Mouse (Mus musculus): ENCODE measurements around the gene Olfr548-ps1. TPM values are rescaled to one million over a fixed set of nuclear protein-coding genes. Genes with fewer than 3 reads are reported as not detected.
A peak's percentile ranks its signal among the peaks of the same experiment; 100 is the strongest.

Olfr548-ps1 gene
- polyA plus RNA-seq, 1 experiment from 2014 or later = not detected

GRCm38 (mm10) chr7:102517051-102517335 lies 23.7 kb upstream of the Olfr548-ps1 start:
- Histone ChIP-seq H3K27ac (replicated peaks) (no peak overlapping the region), H3K4me1 (replicated peaks) (0 out of 2 replicates have a peak, but pooled peaks cover 14% of the 10 kb centered on the region), H3K4me3 (no peak overlapping the region), H3K27me3 (peaks cover 14% of the 10 kb centered on the region), H3K4me2 (no peak overlapping the region), H3K36me3 (no peaks in the 10 kb centered on the region), H3K9me3 (no peaks in the 10 kb centered on the region), H3K9ac (no peak overlapping the region)
- ATAC-seq (ENCODE audit: low read depth) = no peak
- WGBS = 78% methylated on average over 2 of the region's 2 CpGs

- no peak for ATAC-seq (ENCODE audit: low read depth)
- Histone ChIP-seq H3K9ac (no peak overlapping the region), H3K4me1 (replicated peaks) (no peaks in the 10 kb centered on the region), H3K4me2 (no peak overlapping the region), H3K27me3 (no peaks in the 10 kb centered on the region), H3K27ac (replicated peaks) (no peak overlapping the region), H3K36me3 (no peaks in the 10 kb centered on the region), H3K4me3 (no peak overlapping the region), H3K9me3 (no peaks in the 10 kb centered on the region)
- 80% methylated on average over 1 of the region's 1 CpGs for WGBS
These were observed 11.6 kb upstream of the Olfr548-ps1 start for GRCm38 (mm10) chr7:102529052-102529451.

- no peaks in the 10 kb centered on the region for H3K27me3 ChIP-seq
These were observed 6.2 kb upstream of the Olfr548-ps1 start, which contains the start of gene Olfr547 for GRCm38 (mm10) chr7:102534449-102534848. Olfr547 (plus strand) TSS chr7:102534749.

GRCm38 (mm10) chr7:102541251-102541650 lies 555 bp downstream of the Olfr548-ps1 start:
- no peak overlapping the region for H3K4me2 ChIP-seq
- H3K4me3 ChIP-seq = no peak overlapping the region
- H3K27me3 ChIP-seq = no peaks in the 10 kb centered on the region
- H3K9ac ChIP-seq = no peak overlapping the region
- no peaks in the 10 kb centered on the region for H3K4me1 ChIP-seq (replicated peaks)
- WGBS = 64% methylated on average over 3 of the region's 3 CpGs
- no peak overlapping the region for H3K27ac ChIP-seq (replicated peaks)
- H3K9me3 ChIP-seq = no peaks in the 10 kb centered on the region
- no peak for ATAC-seq (ENCODE audit: low read depth)
- H3K36me3 ChIP-seq = no peaks in the 10 kb centered on the region

More at GRCm38 (mm10) chr7:102534449-102534848, 6.2 kb upstream of the Olfr548-ps1 start, which contains the start of gene Olfr547:
- Histone ChIP-seq H3K36me3 (no peaks in the 10 kb centered on the region), H3K9ac (no peak within 1 kb of the TSS), H3K27ac (replicated peaks) (no peak within 1 kb of the TSS), H3K4me1 (replicated peaks) (no peaks in the 10 kb centered on the region), H3K9me3 (no peaks in the 10 kb centered on the region), H3K4me3 (no peak within 1 kb of the TSS), H3K4me2 (no peak within 1 kb of the TSS)
- 81% methylated on average over 1 of the region's 1 CpGs for WGBS
- ATAC-seq (ENCODE audit: low read depth) = no peak

GRCm38 (mm10) chr7:102549570-102549969 lies 8.9 kb downstream of the Olfr548-ps1 start, which contains the start of gene Olfr549:
Olfr549 (plus strand) TSS chr7:102549870.
- no peak within 1 kb of the TSS for H3K4me3 ChIP-seq

GRCm38 (mm10) chr7:102553279-102553678 lies 12.6 kb downstream of the Olfr548-ps1 start:
- no peak overlapping the region for H3K9ac ChIP-seq
- no peak for ATAC-seq (ENCODE audit: low read depth)
- no peaks in the 10 kb centered on the region for H3K4me1 ChIP-seq (replicated peaks)
- no peak overlapping the region for H3K4me2 ChIP-seq
- H3K4me3 ChIP-seq = no peak overlapping the region
- H3K27me3 ChIP-seq = no peaks in the 10 kb centered on the region
- no peaks in the 10 kb centered on the region for H3K36me3 ChIP-seq
- no peaks in the 10 kb centered on the region for H3K9me3 ChIP-seq
- no peak overlapping the region for H3K27ac ChIP-seq (replicated peaks)
- WGBS = 75% methylated on average over 3 of the region's 3 CpGs

More at GRCm38 (mm10) chr7:102549570-102549969, 8.9 kb downstream of the Olfr548-ps1 start, which contains the start of gene Olfr549:
- Histone ChIP-seq H3K36me3 (no peaks in the 10 kb centered on the region), H3K27me3 (no peaks in the 10 kb centered on the region), H3K9me3 (no peaks in the 10 kb centered on the region), H3K4me1 (replicated peaks) (no peaks in the 10 kb centered on the region), H3K4me2 (no peak within 1 kb of the TSS), H3K9ac (no peak within 1 kb of the TSS), H3K27ac (replicated peaks) (no peak within 1 kb of the TSS)
- WGBS = 85% methylated on average over 3 of the region's 3 CpGs
- no peak for ATAC-seq (ENCODE audit: low read depth)

GRCm38 (mm10) chr7:102564999-102565997 lies 24.6 kb downstream of the Olfr548-ps1 start, which contains the start of gene Trim21:
Trim21 (minus strand) TSS chr7:102565486.
- peak within 1 kb of the TSS; percentile 22; the same call in 1 of the 2 replicates for H3K9ac ChIP-seq

GRCm38 (mm10) chr7:102566219-102566618 lies 25.5 kb downstream of the Olfr548-ps1 start:
- Histone ChIP-seq H3K4me3 (no peak overlapping the region), H3K4me1 (replicated peaks) (peaks cover 4% of the 10 kb centered on the region; the same call in 1 of the 2 replicates), H3K9ac (no peak overlapping the region), H3K9me3 (no peaks in the 10 kb centered on the region), H3K27ac (replicated peaks) (no peak overlapping the region), H3K36me3 (no peaks in the 10 kb centered on the region), H3K27me3 (no peaks in the 10 kb centered on the region), H3K4me2 (no peak overlapping the region)
- 92% methylated on average over 4 of the region's 4 CpGs for WGBS
- no peak for ATAC-seq (ENCODE audit: low read depth)

More at GRCm38 (mm10) chr7:102564999-102565997, 24.6 kb downstream of the Olfr548-ps1 start, which contains the start of gene Trim21:
- Histone ChIP-seq H3K27ac (replicated peaks) (no peak within 1 kb of the TSS), H3K4me1 (replicated peaks) (peaks cover 4% of the 10 kb centered on the region; the same call in 1 of the 2 replicates), H3K4me3 (peak within 1 kb of the TSS; percentile 37), H3K4me2 (peak within 1 kb of the TSS; percentile 50), H3K36me3 (no peaks in the 10 kb centered on the region), H3K9me3 (no peaks in the 10 kb centered on the region), H3K27me3 (no peaks in the 10 kb centered on the region)
- 22% methylated on average over 10 of the region's 10 CpGs for WGBS
- ATAC-seq (ENCODE audit: low read depth) = no peak; the same call in 1 of the 2 replicates

- no peak for ATAC-seq (ENCODE audit: low read depth)
- WGBS = 94% methylated on average over 8 of the region's 8 CpGs
These were observed 30.4 kb downstream of the Olfr548-ps1 start, which contains the start of gene Olfr550 for GRCm38 (mm10) chr7:102571142-102571541. Olfr550 (plus strand) TSS chr7:102571442.

GRCm38 (mm10) chr7:102573174-102573830 lies 32.6 kb downstream of the Olfr548-ps1 start:
- no peak; the same call in 1 of the 2 replicates for ATAC-seq (ENCODE audit: low read depth)
- Histone ChIP-seq H3K27me3 (no peaks in the 10 kb centered on the region), H3K4me2 (no peak overlapping the region), H3K4me3 (no peak overlapping the region), H3K27ac (replicated peaks) (no peak overlapping the region), H3K4me1 (replicated peaks) (peaks cover 6% of the 10 kb centered on the region), H3K9me3 (no peaks in the 10 kb centered on the region), H3K9ac (no peak overlapping the region), H3K36me3 (no peaks in the 10 kb centered on the region)
- 77% methylated on average over 3 of the region's 3 CpGs for WGBS

More at GRCm38 (mm10) chr7:102571142-102571541, 30.4 kb downstream of the Olfr548-ps1 start, which contains the start of gene Olfr550:
- Histone ChIP-seq H3K4me3 (no peak within 1 kb of the TSS), H3K4me1 (replicated peaks) (peaks cover 6% of the 10 kb centered on the region), H3K27ac (replicated peaks) (no peak within 1 kb of the TSS), H3K4me2 (no peak within 1 kb of the TSS), H3K36me3 (no peaks in the 10 kb centered on the region), H3K9ac (no peak within 1 kb of the TSS), H3K27me3 (no peaks in the 10 kb centered on the region), H3K9me3 (no peaks in the 10 kb centered on the region)

- Histone ChIP-seq H3K9ac (no peak overlapping the region), H3K36me3 (no peaks in the 10 kb centered on the region), H3K4me2 (no peak overlapping the region), H3K9me3 (no peaks in the 10 kb centered on the region), H3K27me3 (no peaks in the 10 kb centered on the region), H3K4me1 (replicated peaks) (peaks cover 6% of the 10 kb centered on the region), H3K4me3 (no peak overlapping the region), H3K27ac (replicated peaks) (no peak overlapping the region)
- WGBS = 78% methylated on average over 6 of the region's 6 CpGs
- ATAC-seq (ENCODE audit: low read depth) = no peak
These were observed 35.3 kb downstream of the Olfr548-ps1 start for GRCm38 (mm10) chr7:102575998-102576397.

GRCm38 (mm10) chr7:102591786-102592185 lies 51.1 kb downstream of the Olfr548-ps1 start, which contains the start of gene Olfr551:
Olfr551 (minus strand) TSS chr7:102591886.
- Histone ChIP-seq H3K4me1 (replicated peaks) (no peaks in the 10 kb centered on the region), H3K4me2 (no peak within 1 kb of the TSS), H3K9ac (no peak within 1 kb of the TSS), H3K4me3 (no peak within 1 kb of the TSS), H3K36me3 (no peaks in the 10 kb centered on the region), H3K27ac (replicated peaks) (no peak within 1 kb of the TSS), H3K27me3 (no peaks in the 10 kb centered on the region), H3K9me3 (no peaks in the 10 kb centered on the region)
- no peak for ATAC-seq (ENCODE audit: low read depth)
- 95% methylated on average over 3 of the region's 3 CpGs for WGBS
